Mouse (Mus musculus) CH12.LX (cell line): ENCODE data around the gene Atad5. TPM values are rescaled to one million over a fixed set of nuclear protein-coding genes. Genes with fewer than 3 reads are reported as not detected.

Experiments used
- DNase-seq: peaks from one replicate; pipeline ENCODE4 v3.0.0-alpha.2; 2013; ENCODE audit errors: extremely low read depth
- H3K27ac ChIP-seq: 2 replicates; pipeline ENCODE4 v1.5.1; 2012; ENCODE audit warnings: low read depth, mild to moderate bottlenecking, control low read depth, moderate library complexity; ENCODE audit not compliant: insufficient read depth
- H3K27me3 ChIP-seq: replicated peaks from 2 replicates; pipeline ENCODE3; 2012; ENCODE audit warnings: inconsistent platforms
- H3K36me3 ChIP-seq, 2 experiments: replicated peaks in 1 of 2; 2 replicates each; pipeline versions ENCODE3 to v1.6.1; 2012; ENCODE audit warnings: inconsistent platforms in 1 of 2, low read length in 1 of 2, mild to moderate bottlenecking in 1 of 2, mixed read lengths in 1 of 2, moderate library complexity in 1 of 2; ENCODE audit not compliant: control insufficient read depth in 1 of 2, insufficient read depth in 1 of 2
- H3K4me1 ChIP-seq, 2 experiments: 2 replicates each; pipeline ENCODE4 v1.6.1; 2012; ENCODE audit warnings: inconsistent platforms in 1 of 2, moderate library complexity in 1 of 2; ENCODE audit not compliant: insufficient read depth in 2 of 2, control insufficient read depth in 1 of 2
- H3K4me2 ChIP-seq: 2 replicates; pipeline ENCODE4 v1.6.1; 2012; ENCODE audit warnings: low read depth, mild to moderate bottlenecking, control low read depth; ENCODE audit not compliant: poor library complexity, insufficient read depth, severe bottlenecking
- H3K4me3 ChIP-seq, 3 experiments: fragments of 150-350 bp in 1 of 3; sonication (generic) in 1 of 3; replicated peaks in 1 of 3; 2 replicates each; pipeline versions ENCODE3 to v1.5.1; 2011 to 2012; ENCODE audit warnings: low read depth in 2 of 3, low read length in 2 of 3, mild to moderate bottlenecking in 2 of 3, moderate library complexity in 2 of 3, control low read depth in 1 of 3, improper control_type of control experiment in 1 of 3, inconsistent platforms in 1 of 3, mixed read lengths in 1 of 3; ENCODE audit not compliant: poor library complexity in 1 of 3
- H3K79me2 ChIP-seq: replicated peaks from 2 replicates; pipeline ENCODE4 v1.6.1; 2012; ENCODE audit warnings: mild to moderate bottlenecking, moderate library complexity; ENCODE audit not compliant: control insufficient read depth, poor library complexity, insufficient read depth, severe bottlenecking; ENCODE audit errors: extremely low read depth
- H3K9ac ChIP-seq: 2 replicates; pipeline ENCODE4 v1.6.1; 2012; ENCODE audit warnings: low read depth, mild to moderate bottlenecking, control low read depth, moderate library complexity; ENCODE audit not compliant: insufficient read depth
- H3K9me3 ChIP-seq: replicated peaks from 2 replicates; pipeline ENCODE3; 2012; ENCODE audit warnings: low read length, inconsistent platforms, mixed read lengths
- CHD1 ChIP-seq: IDR thresholded peaks from 2 replicates; pipeline ENCODE4 v1.6.1; 2012; ENCODE audit warnings: low read depth, low read length, improper control_type of control experiment, inconsistent platforms
- CHD2 ChIP-seq: IDR thresholded peaks from 2 replicates; pipeline ENCODE4 v1.6.1; 2011; ENCODE audit warnings: low read length, improper control_type of control experiment
- CTCF ChIP-seq, 2 experiments: IDR thresholded peaks in 1 of 2; conservative IDR thresholded peaks in 1 of 2; 2 replicates each; pipeline ENCODE4 v1.5.1; 2011 to 2012; ENCODE audit warnings: low read depth in 2 of 2, low read length in 2 of 2, improper control_type of control experiment in 1 of 2, inconsistent platforms in 1 of 2, mild to moderate bottlenecking in 1 of 2, moderate library complexity in 1 of 2
- E2F4 ChIP-seq: IDR thresholded peaks from 2 replicates; pipeline ENCODE4 v1.6.1; 2011; ENCODE audit warnings: low read depth, low read length, improper control_type of control experiment; ENCODE audit not compliant: insufficient replicate concordance
- ELF1 ChIP-seq: IDR thresholded peaks from 2 replicates; pipeline ENCODE4 v1.6.1; 2014; ENCODE audit warnings: low read depth, mild to moderate bottlenecking, inconsistent platforms, low read length, improper control_type of control experiment
- EP300 ChIP-seq: IDR thresholded peaks from 2 replicates; pipeline ENCODE4 v1.6.1; 2011; ENCODE audit warnings: low read length, improper control_type of control experiment
- ETS1 ChIP-seq: conservative IDR thresholded peaks from 2 replicates; pipeline ENCODE4 v1.6.1; 2012; ENCODE audit warnings: low read depth, mild to moderate bottlenecking, inconsistent platforms, low read length, improper control_type of control experiment, moderate library complexity
- GABPA ChIP-seq: IDR thresholded peaks from 2 replicates; pipeline ENCODE4 v1.6.1; 2012; ENCODE audit warnings: low read depth, low read length, improper control_type of control experiment, inconsistent platforms; ENCODE audit not compliant: insufficient replicate concordance
- HCFC1 ChIP-seq: IDR thresholded peaks from 2 replicates; pipeline ENCODE4 v1.6.1; 2012; ENCODE audit warnings: low read depth, mild to moderate bottlenecking, inconsistent platforms, low read length, improper control_type of control experiment
- IRF4 ChIP-seq: IDR thresholded peaks from 2 replicates; pipeline ENCODE4 v1.6.1; 2014; ENCODE audit warnings: low read depth, mild to moderate bottlenecking, inconsistent platforms, low read length, improper control_type of control experiment
- JUN ChIP-seq: IDR thresholded peaks from 2 replicates; pipeline ENCODE4 v1.6.1; 2011; ENCODE audit warnings: low read depth, mild to moderate bottlenecking, low read length, improper control_type of control experiment, moderate library complexity; ENCODE audit not compliant: insufficient read depth
- JUND ChIP-seq: conservative IDR thresholded peaks from 2 replicates; pipeline ENCODE4 v1.6.1; 2011; ENCODE audit warnings: low read depth, low read length, improper control_type of control experiment
- MAFK ChIP-seq: IDR thresholded peaks from 2 replicates; pipeline ENCODE4 v1.6.1; 2011; ENCODE audit warnings: low read length, improper control_type of control experiment; ENCODE audit not compliant: insufficient replicate concordance
- MAX ChIP-seq: IDR thresholded peaks from 2 replicates; pipeline ENCODE4 v1.6.1; 2011; ENCODE audit warnings: low read length, improper control_type of control experiment
- MEF2A ChIP-seq: IDR thresholded peaks from 2 replicates; pipeline ENCODE4 v1.6.1; 2014; ENCODE audit warnings: low read depth, mild to moderate bottlenecking, inconsistent platforms, low read length, improper control_type of control experiment, borderline replicate concordance
- MYC ChIP-seq: IDR thresholded peaks from 2 replicates; pipeline ENCODE4 v1.6.1; 2011; ENCODE audit warnings: low read depth, mild to moderate bottlenecking, improper control_type of control experiment, low read length
- NELFE ChIP-seq: IDR thresholded peaks from 2 replicates; pipeline ENCODE4 v1.6.1; 2011; ENCODE audit warnings: low read depth, low read length, improper control_type of control experiment
- NRF1 ChIP-seq: IDR thresholded peaks from 2 replicates; pipeline ENCODE4 v1.6.1; 2014; ENCODE audit warnings: low read depth, mild to moderate bottlenecking, inconsistent platforms, low read length, improper control_type of control experiment, moderate library complexity
- POLR2A ChIP-seq: IDR thresholded peaks from 2 replicates; pipeline ENCODE4 v1.6.1; 2011; ENCODE audit warnings: low read depth, mild to moderate bottlenecking, improper control_type of control experiment, low read length
- POLR2AphosphoS2 ChIP-seq: IDR thresholded peaks from 2 replicates; pipeline ENCODE4 v1.6.1; 2011; ENCODE audit warnings: low read depth, low read length, improper control_type of control experiment
- RCOR1 ChIP-seq: conservative IDR thresholded peaks from 2 replicates; pipeline ENCODE4 v1.6.1; 2012; ENCODE audit warnings: low read depth, mild to moderate bottlenecking, inconsistent platforms, low read length, improper control_type of control experiment
- SMC3 ChIP-seq: IDR thresholded peaks from 2 replicates; pipeline ENCODE4 v1.6.1; 2011; ENCODE audit warnings: low read depth, low read length, improper control_type of control experiment
- TBP ChIP-seq: conservative IDR thresholded peaks from 2 replicates; pipeline ENCODE4 v1.6.1; 2011; ENCODE audit warnings: low read depth, low read length, improper control_type of control experiment
- TCF12 ChIP-seq: IDR thresholded peaks from 2 replicates; pipeline ENCODE4 v1.6.1; 2014; ENCODE audit warnings: low read depth, mild to moderate bottlenecking, inconsistent platforms, low read length, improper control_type of control experiment
- UBTF ChIP-seq: IDR thresholded peaks from 2 replicates; pipeline ENCODE4 v1.6.1; 2012; ENCODE audit warnings: low read depth, mild to moderate bottlenecking, inconsistent platforms, low read length, improper control_type of control experiment, moderate library complexity
- USF2 ChIP-seq: conservative IDR thresholded peaks from 2 replicates; pipeline ENCODE4 v1.6.1; 2011; ENCODE audit warnings: low read depth, low read length, improper control_type of control experiment
- ZC3H11A ChIP-seq: IDR thresholded peaks from 2 replicates; pipeline ENCODE4 v1.6.1; 2012; ENCODE audit warnings: low read depth, mild to moderate bottlenecking, inconsistent platforms, low read length, improper control_type of control experiment
- ZMIZ1 ChIP-seq: IDR thresholded peaks from 2 replicates; pipeline ENCODE4 v1.6.1; 2012; ENCODE audit warnings: low read depth, mild to moderate bottlenecking, inconsistent platforms, low read length, improper control_type of control experiment
- ZNF384 ChIP-seq: IDR thresholded peaks from 2 replicates; pipeline ENCODE4 v1.6.1; 2012; ENCODE audit warnings: low read depth, low read length, improper control_type of control experiment, inconsistent platforms
- dilution Hi-C: fragments of 300-500 bp; cut with MboI; formaldehyde crosslinking; loops from 2 replicates; pipeline ENCODE4 v1.14.3; 2020; ENCODE audit warnings: low sequenced_read_pairs; ENCODE audit not compliant: extremely low pct_unique_long_range_greater_than_20kb, extremely low pct_ligation_motif_present
- in situ Hi-C: fragments of 300-500 bp; cut with MboI; formaldehyde crosslinking; loops from 3 replicates; pipeline ENCODE4 v1.14.3; 2019; ENCODE audit warnings: low sequenced_read_pairs, low pct_ligation_motif_present, low pct_unique_long_range_greater_than_20kb, mixed read lengths
- polyA plus RNA-seq: library from polyadenylated mRNA; unstranded; fragments of >175 nt; gene quantifications from 2 replicates; pipeline ENCODE4 v1.2.1, GENCODE M21; 2012; ENCODE audit warnings: low read depth; ENCODE audit not compliant: insufficient read length
- total RNA-seq, 2 experiments: library from RNA; depleted of rRNA; stranded (reverse); fragments of 300-350 nt in 1 of 2; fragments of >200 nt in 1 of 2; gene quantifications; 2 replicates each; pipeline ENCODE4 v1.2.3; 2012 to 2014

Atad5 gene
- total and polyA plus RNA-seq, 3 experiments, result 24.0 to 46.3 (median 35.2) TPM

- Histone ChIP-seq H3K4me2 (no peak overlapping the region), H3K36me3 (peaks cover 43 to 69% of the 10 kb centered on the region in 2 experiments), H3K27ac (no peak overlapping the region), H3K9ac (no peak overlapping the region), H3K79me2 (peaks cover 35% of the 10 kb centered on the region), H3K4me1 (peaks cover 4 to 28% of the 10 kb centered on the region in 2 experiments; a peak in 3 of 4 replicates)
- dilution Hi-C loops, result no loop called here
- in situ Hi-C loops, result no loop called here
- no peak for TF ChIP-seq E2F4
- no peak for TF ChIP-seq CHD1
- no peak for TF ChIP-seq MYC
- no peak for TF ChIP-seq RCOR1
- TF ChIP-seq POLR2A, result no peak
- TF ChIP-seq HCFC1, result no peak
- TF ChIP-seq GABPA, result no peak
- TF ChIP-seq JUND, result no peak
- no peak for TF ChIP-seq POLR2AphosphoS2
- TF ChIP-seq CTCF (conservative IDR thresholded peaks at IDR 0.05 in 1 of 2, IDR thresholded peaks at IDR 0.05 in 1 of 2; ENCODE audit: low read depth in 2 of 2, low read length in 2 of 2), result no peak
- no peak for TF ChIP-seq ETS1
- TF ChIP-seq USF2, result no peak
- no peak for TF ChIP-seq ZC3H11A
- TF ChIP-seq TBP, result no peak
- no peak for TF ChIP-seq TCF12
- TF ChIP-seq NELFE, result no peak
- TF ChIP-seq, all 38 proteins: peak for 0
- Histone ChIP-seq H3K4me3 (no peak overlapping the region), H3K27me3 (no peaks in the 10 kb centered on the region), H3K9me3 (no peaks in the 10 kb centered on the region)
- no peak for DNase-seq
These were observed 48.6 kb downstream of the Atad5 start for GRCm38 (mm10) chr11:80137773-80138172.

DNA sequence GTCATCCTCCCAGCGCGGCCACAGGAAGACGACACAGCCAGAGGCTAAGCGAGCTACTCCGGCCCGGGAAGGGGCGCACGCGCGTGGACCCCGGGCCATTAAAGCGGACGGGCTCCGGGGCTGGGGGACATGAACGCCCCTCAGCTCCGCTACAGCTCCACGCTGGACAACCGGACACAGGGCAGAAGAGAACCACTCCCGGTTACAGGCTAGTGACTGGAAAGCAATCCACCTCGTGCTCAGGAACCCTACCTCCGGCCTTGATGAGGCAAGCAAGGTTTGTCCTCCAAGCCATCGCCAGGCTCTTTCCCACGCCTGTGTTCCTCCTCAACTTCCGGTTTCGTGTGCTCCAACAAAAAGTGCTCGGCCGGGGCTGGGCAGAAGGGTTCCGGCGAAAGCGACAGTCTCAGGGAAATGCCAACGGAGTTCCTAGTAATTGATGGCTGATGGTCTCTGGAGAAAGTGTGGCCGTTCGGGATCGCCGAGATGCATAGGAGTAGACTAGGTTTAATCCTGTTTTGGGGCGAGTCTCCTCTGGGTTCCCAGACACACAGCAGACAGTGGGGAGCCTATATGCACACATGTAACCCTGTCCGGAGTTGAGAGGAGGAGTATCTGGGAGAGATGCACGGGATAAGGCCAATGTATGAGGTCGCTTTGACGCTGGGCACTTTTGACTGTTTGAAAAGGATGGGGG, 52.8 kb downstream of the Atad5 start, which contains the start of gene Tefm:
Tefm (minus strand) TSS at position 351 of the 697 bp plus-strand sequence.
- H3K4me3 ChIP-seq, result peak within 1 kb of the TSS; percentile 68 to 96 (median 80)
- no peaks in the 10 kb centered on the region for H3K27me3 ChIP-seq
- H3K9me3 ChIP-seq, result no peaks in the 10 kb centered on the region
- in situ Hi-C loops (loop anchor here (5.0 kb wide), 1 partner anchor 100 kb away; no protein-coding TSS in a partner anchor), dilution Hi-C loops (no loop called here)
- peak within 1 kb of the TSS; percentile 64 for H3K9ac ChIP-seq
- H3K27ac ChIP-seq, result peak within 1 kb of the TSS; percentile 19
- peaks cover 9 to 58% of the 10 kb centered on the region in 2 experiments for H3K4me1 ChIP-seq
- H3K36me3 ChIP-seq, result peaks cover 19 to 33% of the 10 kb centered on the region in 2 experiments
- H3K79me2 ChIP-seq, result peaks cover 30% of the 10 kb centered on the region
- DNase-seq, result peak; percentile 95
- H3K4me2 ChIP-seq, result peak within 1 kb of the TSS; percentile 84
- TF ChIP-seq NRF1 (peak; percentile 76), POLR2AphosphoS2 (peak; percentile 91), TBP (peak; percentile 95), ZMIZ1 (peak; percentile 79; the same call in 1 of the 2 replicates), JUND (no peak; the same call in 1 of the 2 replicates), HCFC1 (peak; percentile 94), MEF2A (peak; percentile 74; the same call in 1 of the 2 replicates), E2F4 (no peak), ZC3H11A (no peak), EP300 (no peak), ELF1 (peak; percentile 90), ZNF384 (peak; percentile 33; the same call in 1 of the 2 replicates), SMC3 (no peak), CHD2 (peak; percentile 22; the same call in 1 of the 2 replicates), IRF4 (peak; percentile 96), MAFK (no peak), UBTF (peak; percentile 95; the same call in 1 of the 2 replicates), POLR2A (peak; percentile 97), JUN (no peak), CTCF (conservative IDR thresholded peaks at IDR 0.05 in 1 of 2, IDR thresholded peaks at IDR 0.05 in 1 of 2; ENCODE audit: low read depth in 2 of 2, low read length in 2 of 2) (no peak), GABPA (peak; percentile 34; the same call in 1 of the 2 replicates), ETS1 (no peak), NELFE (peak; percentile 95), MAX (peak; percentile 85)
